Mouse (Mus musculus) macrophage (primary cell): ENCODE data around the gene Retreg3. TPM values are rescaled to one million over a fixed set of nuclear protein-coding genes. Genes with fewer than 3 reads are reported as not detected.
"Not testable (repeated sequence)": the region's sequence is repeated elsewhere in the genome, so short reads cannot be mapped to it uniquely, and the experiment has no call there.

Experiments
- H3K27ac ChIP-seq: fragments of 350-480 bp; formaldehyde crosslinking; 2 replicates; pipeline ENCODE4 v1.9.0; 2021
- H3K36me3 ChIP-seq: fragments of 350-480 bp; formaldehyde crosslinking; 2 replicates; pipeline ENCODE4 v1.9.0; 2021; ENCODE audit errors: inconsistent target
- H3K4me3 ChIP-seq: fragments of 350-480 bp; formaldehyde crosslinking; 2 replicates; pipeline ENCODE4 v1.9.0; 2021; ENCODE audit errors: inconsistent target
- H3K79me2 ChIP-seq: fragments of 350-480 bp; formaldehyde crosslinking; 2 replicates; pipeline ENCODE4 v1.9.0; 2021; ENCODE audit errors: inconsistent target
- WGBS: methylation state at CpG from one replicate; pipeline ENCODE4 v1.1.7; 2026; ENCODE audit warnings: inconsistent platforms; ENCODE audit not compliant: missing documents; 5-methylcytosine and 5-hydroxymethylcytosine counted together
- polyA plus RNA-seq: library from polyadenylated mRNA; stranded (reverse); fragments of 250-400 nt; gene quantifications from 3 replicates; pipeline ENCODE4 v1.2.4, GENCODE M21; 2018; ENCODE audit warnings: inconsistent platforms

Retreg3 gene
- polyA plus RNA-seq, 1 experiment from 2014 or later = 38.2 TPM

DNA sequence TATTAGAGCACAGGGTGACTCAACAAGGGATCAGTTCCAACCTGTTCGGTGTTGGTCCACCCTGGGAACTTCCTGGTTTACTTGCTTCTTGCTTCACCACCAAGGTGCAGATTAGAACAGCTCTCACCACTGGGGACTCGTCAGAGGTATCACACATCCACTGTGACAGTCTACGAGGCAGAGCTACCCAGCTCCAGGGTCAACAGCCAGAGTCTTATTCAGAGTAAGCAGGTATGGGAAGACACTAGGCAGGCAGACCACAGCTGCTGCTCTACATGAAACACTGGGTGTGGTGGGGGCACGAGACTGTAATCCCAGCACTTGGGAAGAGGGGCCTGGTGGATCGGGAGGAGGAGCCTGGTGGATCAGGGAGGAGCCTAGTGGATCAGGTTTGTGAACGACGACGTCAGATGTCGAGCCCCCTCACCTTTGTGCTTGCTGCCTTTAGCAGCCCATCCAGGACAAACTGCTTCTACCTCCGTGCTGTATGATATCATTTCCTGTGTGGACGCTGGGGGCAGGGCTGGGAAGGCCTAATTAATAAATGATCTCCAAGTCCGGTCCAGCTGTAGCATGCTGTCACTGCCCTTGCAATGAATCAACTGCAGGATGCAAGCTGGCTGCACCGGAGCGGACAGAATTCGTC is 19.0 kb upstream of the Retreg3 start:
- no peak overlapping the region for H3K4me3 ChIP-seq
- no peaks in the 10 kb centered on the region for H3K79me2 ChIP-seq
- WGBS = 17% methylated on average over 12 of the region's 15 CpGs
- no peak overlapping the region for H3K27ac ChIP-seq
- H3K36me3 ChIP-seq = no peaks in the 10 kb centered on the region

DNA sequence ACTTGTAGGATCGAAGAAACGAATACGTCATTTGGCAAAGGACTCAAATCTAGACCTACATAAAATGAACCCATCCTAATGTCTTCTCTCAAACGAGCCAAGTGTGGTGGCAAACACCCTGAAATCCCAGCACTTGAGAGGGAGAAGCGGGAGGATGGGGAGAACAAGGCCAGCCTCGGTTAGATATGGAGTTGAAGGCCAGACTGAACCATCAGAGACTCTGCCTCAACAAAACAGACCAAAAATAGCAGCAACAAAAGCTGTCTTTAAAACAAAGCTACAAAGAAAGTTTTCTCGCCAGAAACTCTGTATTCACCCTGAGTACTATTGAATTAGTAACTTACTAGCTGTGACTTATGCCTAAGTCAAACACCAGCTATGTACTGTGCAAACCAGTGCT is 17.3 kb upstream of the Retreg3 start:
- no peak overlapping the region for H3K27ac ChIP-seq
- H3K79me2 ChIP-seq = no peaks in the 10 kb centered on the region
- H3K36me3 ChIP-seq = no peaks in the 10 kb centered on the region
- 93% methylated on average over 7 of the region's 7 CpGs for WGBS
- H3K4me3 ChIP-seq = no peak overlapping the region

DNA sequence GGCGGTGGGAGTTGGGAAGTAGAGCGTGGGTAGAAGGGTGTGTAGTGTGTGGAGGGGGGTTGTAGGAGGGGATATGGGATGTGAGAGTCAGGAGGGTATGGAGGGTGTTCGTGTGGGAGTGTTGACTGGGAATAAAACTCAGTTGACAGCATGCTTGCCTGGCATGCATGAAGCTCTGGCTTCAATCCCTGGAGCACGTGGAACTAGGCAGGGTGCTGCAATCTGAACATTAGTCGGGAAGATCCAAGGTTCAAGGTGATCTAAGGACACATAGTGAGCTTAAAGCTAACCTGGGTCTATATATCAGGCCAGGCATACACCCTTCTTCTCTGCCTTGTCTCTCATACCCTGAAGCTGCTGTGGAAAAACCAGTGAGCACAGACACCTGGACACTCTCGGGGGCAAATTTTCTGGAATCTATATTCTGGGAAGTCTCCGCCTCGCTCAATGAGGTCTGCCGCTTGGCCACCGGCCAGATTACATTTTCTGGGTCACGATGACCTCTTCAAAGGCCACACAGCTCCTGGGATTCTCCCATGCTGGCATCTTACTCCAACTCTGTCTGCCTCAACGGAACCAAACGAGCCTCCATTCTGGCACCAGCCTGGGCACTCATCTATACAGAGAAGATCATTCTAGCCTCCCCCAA is 14.6 kb upstream of the Retreg3 start:
- no peak overlapping the region for H3K27ac ChIP-seq
- no peaks in the 10 kb centered on the region for H3K79me2 ChIP-seq
- WGBS = 93% methylated on average over 13 of the region's 13 CpGs
- H3K36me3 ChIP-seq = no peaks in the 10 kb centered on the region
- H3K4me3 ChIP-seq = no peak overlapping the region

DNA sequence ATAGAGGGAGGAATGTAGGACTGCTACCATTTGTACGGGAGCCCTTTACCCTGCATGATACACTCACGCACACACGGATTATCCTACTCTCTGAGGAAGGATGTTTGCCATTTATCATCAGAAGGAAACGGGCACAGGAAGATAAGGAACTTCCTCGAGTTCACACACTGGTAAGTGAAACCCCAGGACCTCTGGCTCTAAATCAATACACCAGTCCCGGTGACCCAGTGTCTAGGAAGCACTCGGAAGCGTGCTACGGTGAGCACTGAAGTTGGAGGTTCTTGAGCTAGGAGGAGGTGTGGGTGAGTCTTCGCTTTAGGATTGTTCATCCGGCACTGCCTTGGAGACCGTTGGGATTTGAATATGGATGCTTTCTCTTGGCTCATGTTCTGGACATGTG is 13.3 kb upstream of the Retreg3 start:
- H3K27ac ChIP-seq = no peak overlapping the region
- H3K4me3 ChIP-seq = no peak overlapping the region
- no peaks in the 10 kb centered on the region for H3K36me3 ChIP-seq
- no peaks in the 10 kb centered on the region for H3K79me2 ChIP-seq
- WGBS = 33% methylated on average over 10 of the region's 12 CpGs

DNA sequence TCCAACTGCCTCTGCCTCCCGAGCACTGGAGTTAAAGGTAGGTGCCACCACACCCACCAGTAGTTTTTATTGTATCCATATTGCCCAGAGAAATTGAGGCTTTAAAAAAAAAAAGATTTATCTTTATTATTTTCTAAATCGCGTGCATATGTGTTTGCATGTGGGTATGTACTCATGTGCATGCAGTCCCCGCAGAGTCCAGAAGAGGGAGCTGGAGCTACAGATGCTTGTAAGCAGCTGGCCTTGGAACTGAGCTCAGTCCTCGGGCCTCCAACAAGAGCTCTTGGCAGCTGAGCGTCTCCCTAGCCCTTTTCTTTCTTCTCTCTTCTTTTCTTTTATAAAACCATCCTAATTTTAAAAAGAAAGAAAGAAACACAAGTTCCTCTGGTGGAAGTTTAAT is 12.0 kb upstream of the Retreg3 start:
- Histone ChIP-seq H3K27ac (no peak overlapping the region), H3K36me3 (no peaks in the 10 kb centered on the region), H3K4me3 (no peak overlapping the region), H3K79me2 (no peaks in the 10 kb centered on the region)
- WGBS = 88% methylated on average over 6 of the region's 6 CpGs

DNA sequence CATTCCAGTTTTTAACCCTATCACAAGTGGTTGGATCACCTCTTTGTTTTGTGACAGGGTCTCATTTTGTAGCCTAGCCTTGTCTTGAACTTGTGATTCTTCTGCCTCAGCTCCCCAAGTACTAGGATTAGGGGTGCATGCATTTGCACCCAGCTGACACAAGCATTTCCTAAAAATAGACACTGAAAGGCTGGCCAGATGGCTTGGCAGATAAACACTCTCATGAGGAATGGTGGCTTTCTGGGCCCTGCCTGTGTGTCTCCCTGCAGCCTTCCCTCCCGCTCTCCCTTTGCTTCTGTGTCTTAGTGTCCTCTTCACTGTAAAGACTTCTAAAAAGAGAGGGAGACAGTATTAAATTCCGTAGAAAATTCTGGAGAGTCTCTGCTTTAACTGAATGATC is 11.5 kb upstream of the Retreg3 start:
- no peak overlapping the region for H3K4me3 ChIP-seq
- WGBS = 93% methylated on average over 2 of the region's 2 CpGs
- H3K27ac ChIP-seq = no peak overlapping the region
- H3K36me3 ChIP-seq = peaks cover 5% of the 10 kb centered on the region; the same call in 1 of the 2 replicates
- H3K79me2 ChIP-seq = no peaks in the 10 kb centered on the region

DNA sequence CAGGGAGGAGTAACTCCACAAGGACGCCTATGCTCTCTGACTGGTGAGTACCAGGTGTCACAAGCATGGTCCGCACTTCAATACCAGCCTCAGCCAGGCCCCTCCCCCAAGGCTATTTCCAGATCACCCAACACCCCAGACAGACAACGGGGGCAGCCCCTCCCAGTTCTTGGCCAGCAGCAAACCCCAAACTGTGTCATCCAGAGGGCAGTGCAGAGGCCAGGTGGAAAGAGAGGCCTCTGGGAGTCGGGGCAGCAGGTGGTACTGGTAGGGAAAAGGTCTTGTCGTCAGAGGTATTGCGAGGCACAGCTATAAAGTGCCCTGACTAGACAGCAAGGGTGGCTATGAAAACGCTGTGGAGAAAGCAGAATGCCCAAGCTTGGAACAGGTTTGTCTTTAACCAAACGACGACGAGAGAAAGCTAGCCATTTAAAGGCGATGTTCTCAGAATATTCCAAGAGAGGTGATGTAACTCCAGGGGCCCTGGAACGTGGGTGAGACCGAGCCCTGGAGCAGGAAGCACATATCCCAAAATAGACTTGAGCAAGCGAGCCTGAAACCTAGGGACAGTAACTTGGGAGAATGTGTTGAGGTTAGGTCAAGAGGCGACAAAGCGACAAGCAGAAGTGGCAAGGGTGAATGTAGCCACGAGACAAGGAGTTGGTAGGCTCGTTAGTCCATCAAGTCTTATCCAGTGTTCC is 10.5 kb upstream of the Retreg3 start:
- H3K27ac ChIP-seq = no peak overlapping the region
- H3K4me3 ChIP-seq = no peak overlapping the region
- WGBS = 65% methylated on average over 17 of the region's 18 CpGs
- H3K36me3 ChIP-seq = peaks cover 14% of the 10 kb centered on the region; the same call in 1 of the 2 replicates
- H3K79me2 ChIP-seq = no peaks in the 10 kb centered on the region

DNA sequence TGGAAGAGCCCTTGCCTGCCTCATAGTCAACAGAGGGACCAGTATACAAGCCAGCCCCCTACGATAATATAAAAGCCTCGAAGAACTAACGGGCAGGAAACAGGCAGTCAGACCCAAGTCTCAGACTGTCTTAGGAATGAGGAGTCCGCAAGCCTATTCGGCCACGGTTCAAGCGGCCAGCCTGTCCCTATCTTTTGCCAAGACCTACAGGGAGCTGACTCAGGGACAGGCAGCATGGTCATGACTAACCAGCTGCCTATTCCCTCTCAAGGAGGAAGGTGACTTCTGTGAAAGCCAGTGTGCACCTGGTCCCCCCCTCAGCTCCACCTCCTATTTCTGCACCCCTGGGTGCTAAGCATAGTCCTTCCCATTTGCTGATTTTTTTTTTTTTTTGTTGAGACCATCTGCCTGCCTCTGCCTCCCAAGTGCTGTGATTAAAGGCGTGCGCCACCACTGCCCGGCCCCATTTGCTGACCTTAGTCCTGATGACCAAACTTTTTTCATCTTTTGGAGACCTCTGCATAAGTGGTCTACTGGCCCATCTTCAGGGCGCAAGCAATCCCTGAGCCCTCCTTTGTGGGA is 9.4 kb upstream of the Retreg3 start:
- Histone ChIP-seq H3K36me3 (peaks cover 14% of the 10 kb centered on the region; the same call in 1 of the 2 replicates), H3K4me3 (no peak overlapping the region), H3K27ac (no peak overlapping the region)

DNA sequence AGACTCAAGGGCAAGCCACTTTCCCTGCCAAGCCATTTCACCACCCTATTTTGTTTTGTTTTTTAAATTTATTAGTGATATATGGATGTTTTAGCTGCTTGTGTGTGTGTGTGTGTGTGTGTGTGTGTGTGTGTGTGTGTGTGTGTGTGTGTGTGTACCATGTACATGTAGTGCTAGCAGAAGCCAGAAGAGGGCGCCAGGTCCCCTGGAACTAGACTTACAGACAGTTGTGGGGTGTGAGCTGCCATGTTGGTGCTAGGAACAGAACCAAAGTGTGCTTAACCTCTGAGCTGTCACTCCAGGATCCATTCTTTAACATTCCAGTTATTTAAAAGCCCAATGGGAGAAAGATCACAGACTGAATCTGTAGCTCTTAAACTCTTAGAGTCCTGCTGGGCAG is 7.4 kb upstream of the Retreg3 start:
- Histone ChIP-seq H3K79me2 (no peaks in the 10 kb centered on the region), H3K27ac (no peak overlapping the region), H3K4me3 (no peak overlapping the region), H3K36me3 (peaks cover 26% of the 10 kb centered on the region; the same call in 1 of the 2 replicates)
- 100% methylated on average over 1 of the region's 1 CpGs for WGBS

More for the DNA sequence above, 9.4 kb upstream of the Retreg3 start:
- WGBS = 87% methylated on average over 11 of the region's 11 CpGs
- no peaks in the 10 kb centered on the region for H3K79me2 ChIP-seq

DNA sequence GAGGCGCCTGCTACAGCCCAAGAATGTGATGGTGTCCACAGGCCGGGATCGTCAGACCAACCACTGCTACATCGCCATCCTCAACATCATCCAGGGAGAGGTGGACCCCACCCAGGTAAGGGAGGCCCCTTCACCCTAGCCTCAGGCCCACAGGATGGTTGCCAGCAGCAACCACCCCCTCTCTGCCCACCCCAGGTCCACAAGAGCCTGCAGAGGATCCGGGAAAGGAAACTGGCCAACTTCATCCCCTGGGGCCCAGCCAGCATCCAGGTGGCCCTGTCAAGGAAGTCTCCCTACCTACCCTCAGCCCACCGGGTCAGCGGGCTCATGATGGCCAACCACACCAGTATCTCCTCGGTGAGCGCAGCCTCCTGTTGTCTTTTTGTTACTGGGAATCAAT is 5.3 kb upstream of the Retreg3 start:
- peaks cover 26% of the 10 kb centered on the region; the same call in 1 of the 2 replicates for H3K36me3 ChIP-seq

DNA sequence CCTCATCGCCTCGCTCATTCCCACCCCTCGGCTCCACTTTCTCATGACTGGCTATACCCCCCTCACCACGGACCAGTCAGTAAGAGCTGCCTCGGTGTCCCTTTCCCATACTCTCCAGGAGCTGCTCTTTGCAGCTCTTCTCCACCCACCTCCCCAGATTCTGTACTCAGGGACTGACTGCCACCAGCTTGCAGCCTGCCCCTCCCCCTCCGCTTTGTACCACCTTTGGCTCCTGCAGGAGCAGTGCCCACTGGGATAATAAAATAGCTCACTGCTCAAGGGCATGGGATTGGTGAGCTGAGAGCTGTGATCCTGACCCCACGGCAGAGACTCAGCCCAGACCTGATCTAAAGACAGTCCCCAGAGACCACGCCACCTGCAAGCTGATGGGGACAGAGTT is 4.8 kb upstream of the Retreg3 start:
- not testable (repeated sequence) for H3K27ac ChIP-seq, H3K4me3 ChIP-seq
- Histone ChIP-seq H3K79me2 (peaks cover 11% of the 10 kb centered on the region), H3K36me3 (peaks cover 26% of the 10 kb centered on the region; the same call in 1 of the 2 replicates)
- WGBS = 92% methylated on average over 5 of the region's 8 CpGs

More for the DNA sequence above, 5.3 kb upstream of the Retreg3 start:
- H3K79me2 ChIP-seq = peaks cover 10% of the 10 kb centered on the region
- WGBS = 83% methylated on average over 2 of the region's 9 CpGs
- not testable (repeated sequence) for H3K4me3 ChIP-seq, H3K27ac ChIP-seq

DNA sequence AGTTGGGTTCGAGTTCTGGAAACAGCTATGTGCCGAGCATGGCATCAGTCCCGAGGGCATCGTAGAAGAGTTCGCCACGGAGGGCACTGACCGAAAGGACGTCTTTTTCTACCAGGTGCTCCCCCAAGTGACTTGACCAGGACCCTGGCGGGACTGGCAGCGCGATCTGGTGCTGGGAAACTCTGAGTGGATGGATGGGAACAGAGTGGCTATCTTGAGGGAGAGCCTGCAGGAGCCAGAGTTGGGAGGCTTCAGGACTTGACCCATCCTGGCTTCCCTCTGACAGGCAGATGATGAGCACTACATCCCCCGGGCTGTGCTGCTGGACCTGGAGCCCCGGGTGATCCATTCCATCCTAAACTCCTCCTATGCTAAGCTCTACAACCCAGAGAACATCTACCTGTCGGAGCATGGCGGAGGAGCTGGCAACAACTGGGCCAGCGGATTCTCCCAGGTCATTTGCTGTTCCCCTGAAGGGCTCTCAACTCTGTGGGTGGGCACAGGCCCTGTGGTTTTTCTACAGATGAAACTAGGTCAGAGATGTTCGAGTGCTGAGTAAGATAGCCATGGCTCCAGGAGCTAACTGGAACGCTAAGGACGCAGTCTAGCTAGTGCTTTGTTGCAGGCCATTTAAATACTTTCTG is 974 bp upstream of the Retreg3 start:
- Histone ChIP-seq H3K4me3 (peak overlapping the region; percentile 80), H3K27ac (peak overlapping the region; percentile 62), H3K79me2 (peaks cover 47% of the 10 kb centered on the region), H3K36me3 (peaks cover 16% of the 10 kb centered on the region; the same call in 1 of the 2 replicates)
- WGBS = 32% methylated on average over 19 of the region's 19 CpGs

DNA sequence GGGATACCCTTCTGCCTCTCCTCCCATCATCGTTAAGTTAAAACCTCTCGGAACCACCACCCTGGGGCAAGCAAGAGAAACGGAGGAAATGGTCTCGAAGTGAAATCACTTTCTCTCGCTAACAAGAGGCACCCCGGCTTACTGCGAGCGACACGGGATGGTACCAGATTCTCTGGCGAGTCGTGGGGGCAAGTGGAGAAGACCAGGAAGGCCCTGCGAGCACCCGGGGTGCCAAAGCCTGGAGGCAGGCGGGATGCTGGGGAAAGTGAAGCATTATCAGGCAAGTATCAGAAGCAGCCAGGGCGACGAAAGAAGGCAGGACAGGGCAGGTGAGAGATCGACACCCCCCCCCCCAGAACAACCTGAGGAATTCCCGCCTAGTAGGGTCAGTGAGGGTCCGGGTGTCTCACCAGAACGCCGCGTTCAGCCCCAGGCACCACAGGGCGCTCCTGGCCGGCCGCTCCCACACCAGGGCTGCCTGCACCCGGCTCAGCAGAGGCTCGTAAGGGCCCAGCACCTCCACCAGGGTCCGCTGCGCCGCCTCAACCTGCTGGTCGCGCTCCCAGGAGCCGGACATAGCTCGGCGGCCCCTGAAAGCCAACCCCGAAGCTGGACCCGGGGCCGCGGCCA is 447 bp downstream of the Retreg3 start:
- Histone ChIP-seq H3K79me2 (peaks cover 60% of the 10 kb centered on the region), H3K36me3 (peaks cover 11% of the 10 kb centered on the region; the same call in 1 of the 2 replicates), H3K27ac (peak overlapping the region; percentile 64), H3K4me3 (peak overlapping the region; percentile 96)
- WGBS = under 1% methylated on average over 37 of the region's 39 CpGs

DNA sequence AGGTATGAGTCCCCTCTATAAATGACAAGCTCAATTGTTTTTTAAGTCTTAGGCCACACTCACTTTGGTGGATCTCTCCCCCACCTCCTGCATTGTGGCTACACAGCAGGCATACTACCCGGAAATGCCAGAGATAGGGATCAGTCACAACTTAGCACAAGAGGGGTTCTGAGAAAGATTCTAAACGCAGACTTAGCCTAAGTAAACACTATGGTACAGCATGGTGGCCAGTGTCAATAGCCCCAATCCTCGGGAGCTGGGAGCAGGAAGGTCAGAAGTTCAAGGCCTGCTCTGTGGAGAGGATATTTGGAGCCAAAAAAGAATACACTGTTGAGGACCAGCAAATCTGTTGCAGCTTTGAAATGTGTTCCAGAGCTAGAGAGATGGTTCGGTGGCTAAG is 1.6 kb downstream of the Retreg3 start:
- peaks cover 71% of the 10 kb centered on the region for H3K79me2 ChIP-seq
- H3K4me3 ChIP-seq = peak overlapping the region; percentile 96
- H3K27ac ChIP-seq = peak overlapping the region; percentile 64
- 0 out of 2 replicates have a peak, but pooled peaks cover 2% of the 10 kb centered on the region for H3K36me3 ChIP-seq
- 50% methylated on average over 4 of the region's 4 CpGs for whole genome bisulfite sequencing
